Mouse (Mus musculus): ENCODE measurements around the gene Syt2. TPM values are rescaled to one million over a fixed set of nuclear protein-coding genes. Genes with fewer than 3 reads are reported as not detected.

The Syt2 gene
- polyA plus RNA-seq, 1 experiment from 2014 or later: 0.14 TPM

DNA sequence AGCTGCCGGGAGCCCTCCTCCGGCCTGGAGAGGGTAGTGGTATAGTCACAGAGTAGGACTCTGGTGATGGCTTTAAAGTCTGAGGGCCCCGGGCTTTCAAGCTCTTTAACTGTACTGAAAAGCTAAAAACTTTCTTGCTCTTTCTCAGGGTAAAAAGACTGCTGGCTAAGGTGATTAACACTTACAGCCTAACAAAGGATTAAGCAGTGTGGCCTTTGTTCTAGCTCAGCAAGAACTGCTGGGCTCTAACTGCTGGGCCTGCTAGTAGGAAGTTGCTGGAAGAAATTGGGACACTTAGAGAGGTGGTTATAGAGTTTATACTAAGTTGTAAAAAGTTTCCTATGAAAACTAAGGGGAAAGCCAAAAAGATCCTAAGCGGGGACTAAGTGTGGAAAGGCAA, 37.3 kb upstream of the Syt2 start:
- TF ChIP-seq EP300 (IDR thresholded peaks at IDR 0.05): no peak
- no peak for TF ChIP-seq CTCF (IDR thresholded peaks at IDR 0.05)
- no peaks in the 10 kb centered on the region for H3K4me1 ChIP-seq (ENCODE audit: insufficient read depth, low read depth, low read length)
- no peak overlapping the region for H3K9ac ChIP-seq (replicated peaks; ENCODE audit: low read depth)
- no peaks in the 10 kb centered on the region for H3K27me3 ChIP-seq (replicated peaks; ENCODE audit: insufficient read depth, low read length)
- DNase-seq (ENCODE audit: low spot score) (no peak), ATAC-seq (no peak)
- no peaks in the 10 kb centered on the region for H3K9me3 ChIP-seq (ENCODE audit: low read length)
- WGBS: 73% methylated on average over 4 of the region's 4 CpGs
- no peak overlapping the region for H3K27ac ChIP-seq (ENCODE audit: low read length)
- H3K4me2 ChIP-seq (replicated peaks; ENCODE audit: low read depth, low read length): no peak overlapping the region
- no peak overlapping the region for H3K4me3 ChIP-seq (ENCODE audit: low read depth, low read length)
- H3K36me3 ChIP-seq (ENCODE audit: insufficient read depth, low read length): peaks cover 38% of the 10 kb centered on the region

DNA sequence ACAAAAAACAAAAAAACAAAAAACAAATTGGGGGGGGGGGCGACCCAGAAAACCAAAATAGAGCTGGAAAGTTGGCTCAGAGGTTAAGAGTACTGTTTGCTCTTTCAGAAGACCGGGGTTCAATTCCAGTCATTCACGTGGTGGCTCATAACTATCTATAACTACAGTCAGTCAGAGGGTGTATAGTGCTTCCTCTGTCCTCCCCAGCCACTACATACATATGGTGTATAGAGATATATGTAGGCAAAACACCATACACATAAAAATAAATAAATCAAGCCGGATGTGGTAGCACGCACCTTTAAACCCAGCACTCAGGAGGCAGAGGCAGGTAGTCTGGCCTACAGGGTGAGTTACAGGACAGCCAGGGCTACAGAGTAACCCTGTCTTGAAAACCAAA, 31.9 kb upstream of the Syt2 start:
- no peak for TF ChIP-seq CTCF (IDR thresholded peaks at IDR 0.05)
- no peak for TF ChIP-seq EP300 (IDR thresholded peaks at IDR 0.05)
- DNase-seq (ENCODE audit: low spot score): no peak
- no peak overlapping the region for H3K27ac ChIP-seq (ENCODE audit: low read length)
- H3K9me3 ChIP-seq (ENCODE audit: low read length): no peaks in the 10 kb centered on the region
- no peak overlapping the region for H3K4me2 ChIP-seq (replicated peaks; ENCODE audit: low read depth, low read length)
- 90% methylated on average over 5 of the region's 5 CpGs for WGBS
- H3K4me1 ChIP-seq (ENCODE audit: insufficient read depth, low read depth, low read length): no peaks in the 10 kb centered on the region
- ATAC-seq: no peak
- no peak overlapping the region for H3K4me3 ChIP-seq (ENCODE audit: low read depth, low read length)
- no peaks in the 10 kb centered on the region for H3K27me3 ChIP-seq (replicated peaks; ENCODE audit: insufficient read depth, low read length)
- peaks cover 35% of the 10 kb centered on the region for H3K36me3 ChIP-seq (ENCODE audit: insufficient read depth, low read length)
- no peak overlapping the region for H3K9ac ChIP-seq (replicated peaks; ENCODE audit: low read depth)

DNA sequence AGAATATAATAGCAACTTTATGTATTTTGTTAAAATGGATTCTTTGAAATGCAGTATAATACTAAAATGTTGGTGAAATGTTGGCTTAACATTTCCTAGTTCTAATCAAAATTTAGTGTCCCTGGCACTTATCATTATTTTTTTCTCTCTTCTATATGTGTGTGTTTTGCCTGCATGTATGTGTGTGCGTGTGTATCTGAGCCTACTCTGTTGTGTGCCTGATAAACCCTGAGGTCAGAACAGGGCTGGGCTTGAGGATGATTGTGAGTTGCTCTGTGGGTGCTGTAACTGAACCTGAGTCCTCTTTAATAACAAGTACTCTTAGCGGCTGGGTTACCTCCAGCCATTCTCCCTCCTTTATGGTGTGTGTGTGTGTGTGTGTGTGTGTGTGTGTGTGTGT, 31.5 kb upstream of the Syt2 start:
- TF ChIP-seq CTCF (IDR thresholded peaks at IDR 0.05) (no peak), EP300 (IDR thresholded peaks at IDR 0.05) (no peak)

DNA sequence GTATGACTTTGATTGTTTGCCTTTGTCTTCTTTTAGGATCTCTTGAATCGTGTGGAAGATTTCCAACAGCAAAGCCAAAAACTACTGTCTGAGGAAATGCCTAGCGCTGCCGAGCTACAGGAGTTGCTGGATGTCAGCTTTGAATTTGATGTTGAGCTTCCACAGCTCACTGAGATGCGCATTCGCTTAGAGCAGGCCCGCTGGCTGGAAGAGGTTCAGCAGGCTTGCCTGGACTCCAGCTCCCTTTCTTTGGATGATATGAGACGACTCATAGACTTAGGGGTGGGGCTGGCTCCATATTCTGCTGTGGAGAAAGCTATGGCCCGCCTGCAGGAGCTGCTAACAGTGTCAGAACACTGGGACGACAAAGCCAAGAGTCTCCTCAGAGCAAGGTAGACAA, 28.8 kb upstream of the Syt2 start:
- H3K4me3 ChIP-seq (ENCODE audit: low read depth, low read length): no peak overlapping the region
- no peaks in the 10 kb centered on the region for H3K27me3 ChIP-seq (replicated peaks; ENCODE audit: insufficient read depth, low read length)
- no peak for TF ChIP-seq EP300 (IDR thresholded peaks at IDR 0.05)
- no peak for TF ChIP-seq CTCF (IDR thresholded peaks at IDR 0.05)
- no peak for DNase-seq (ENCODE audit: low spot score)
- 79% methylated on average over 9 of the region's 9 CpGs for WGBS
- H3K9ac ChIP-seq (replicated peaks; ENCODE audit: low read depth): no peak overlapping the region
- no peak overlapping the region for H3K27ac ChIP-seq (ENCODE audit: low read length)
- no peaks in the 10 kb centered on the region for H3K9me3 ChIP-seq (ENCODE audit: low read length)
- ATAC-seq: no peak
- H3K4me1 ChIP-seq (ENCODE audit: insufficient read depth, low read depth, low read length): no peaks in the 10 kb centered on the region
- H3K36me3 ChIP-seq (ENCODE audit: insufficient read depth, low read length): peaks cover 55% of the 10 kb centered on the region
- no peak overlapping the region for H3K4me2 ChIP-seq (replicated peaks; ENCODE audit: low read depth, low read length)

More for the DNA sequence above, 31.5 kb upstream of the Syt2 start:
- H3K4me2 ChIP-seq (replicated peaks; ENCODE audit: low read depth, low read length): no peak overlapping the region
- peaks cover 39% of the 10 kb centered on the region for H3K36me3 ChIP-seq (ENCODE audit: insufficient read depth, low read length)
- no peaks in the 10 kb centered on the region for H3K27me3 ChIP-seq (replicated peaks; ENCODE audit: insufficient read depth, low read length)
- H3K4me1 ChIP-seq (ENCODE audit: insufficient read depth, low read depth, low read length): no peaks in the 10 kb centered on the region
- 91% methylated on average over 2 of the region's 2 CpGs for WGBS
- H3K9me3 ChIP-seq (ENCODE audit: low read length): no peaks in the 10 kb centered on the region
- ATAC-seq (no peak), DNase-seq (ENCODE audit: low spot score) (no peak)
- no peak overlapping the region for H3K9ac ChIP-seq (replicated peaks; ENCODE audit: low read depth)
- H3K4me3 ChIP-seq (ENCODE audit: low read depth, low read length): no peak overlapping the region
- H3K27ac ChIP-seq (ENCODE audit: low read length): no peak overlapping the region

DNA sequence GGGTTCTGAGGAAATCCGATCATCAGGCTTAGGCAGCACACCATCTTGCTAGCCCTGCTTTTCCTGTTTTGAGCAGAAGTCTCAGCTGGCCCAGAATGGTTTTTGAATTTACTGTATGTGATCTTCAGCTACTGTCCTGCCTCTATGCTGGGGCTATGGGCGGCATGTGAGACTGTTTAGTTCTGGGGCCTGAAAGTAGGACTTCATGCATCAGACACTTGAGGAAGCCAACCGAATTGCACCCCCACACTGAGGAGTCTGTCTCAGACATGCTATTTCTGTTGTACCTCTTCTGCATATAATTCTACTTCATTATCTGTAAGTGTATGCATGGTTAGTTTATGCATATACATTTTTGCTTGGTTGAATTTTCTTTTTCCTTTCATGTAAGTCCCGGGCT, 21.2 kb upstream of the Syt2 start:
- Histone ChIP-seq H3K27me3 (replicated peaks; ENCODE audit: insufficient read depth, low read length) (no peaks in the 10 kb centered on the region), H3K4me3 (ENCODE audit: low read depth, low read length) (no peak overlapping the region), H3K9ac (replicated peaks; ENCODE audit: low read depth) (no peak overlapping the region), H3K4me1 (ENCODE audit: insufficient read depth, low read depth, low read length) (no peaks in the 10 kb centered on the region), H3K36me3 (ENCODE audit: insufficient read depth, low read length) (peaks cover 69% of the 10 kb centered on the region), H3K27ac (ENCODE audit: low read length) (no peak overlapping the region), H3K9me3 (ENCODE audit: low read length) (no peaks in the 10 kb centered on the region), H3K4me2 (replicated peaks; ENCODE audit: low read depth, low read length) (no peak overlapping the region)
- no peak for DNase-seq (ENCODE audit: low spot score)
- TF ChIP-seq CTCF (IDR thresholded peaks at IDR 0.05): no peak
- no peak for TF ChIP-seq EP300 (IDR thresholded peaks at IDR 0.05)
- no peak for ATAC-seq
- 98% methylated on average over 4 of the region's 4 CpGs for WGBS

DNA sequence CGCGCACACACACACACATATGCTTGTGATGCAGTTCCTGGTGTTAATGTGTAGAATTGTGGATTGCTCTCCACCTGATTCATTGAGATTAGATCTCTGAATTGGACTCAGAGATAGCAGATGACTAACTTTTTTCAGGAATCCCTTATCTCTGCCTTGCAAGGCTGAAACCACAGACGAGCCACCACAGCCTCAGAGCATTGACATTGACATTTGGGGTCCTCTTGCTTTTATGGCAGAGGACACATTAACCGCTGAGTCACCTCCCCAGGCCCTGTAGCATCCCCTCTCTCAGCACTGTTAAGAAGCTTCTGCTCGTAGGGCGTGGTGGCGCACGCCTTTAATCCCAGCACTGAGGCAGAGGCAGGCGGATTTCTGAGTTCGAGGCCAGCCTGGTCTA, 17.0 kb upstream of the Syt2 start:
- WGBS: 91% methylated on average over 10 of the region's 10 CpGs
- ATAC-seq: no peak
- no peaks in the 10 kb centered on the region for H3K9me3 ChIP-seq (ENCODE audit: low read length)
- no peak for DNase-seq (ENCODE audit: low spot score)
- no peak overlapping the region for H3K4me2 ChIP-seq (replicated peaks; ENCODE audit: low read depth, low read length)
- no peak overlapping the region for H3K9ac ChIP-seq (replicated peaks; ENCODE audit: low read depth)
- peaks cover 58% of the 10 kb centered on the region for H3K36me3 ChIP-seq (ENCODE audit: insufficient read depth, low read length)
- TF ChIP-seq EP300 (IDR thresholded peaks at IDR 0.05): no peak
- no peak for TF ChIP-seq CTCF (IDR thresholded peaks at IDR 0.05)
- no peaks in the 10 kb centered on the region for H3K4me1 ChIP-seq (ENCODE audit: insufficient read depth, low read depth, low read length)
- H3K27ac ChIP-seq (ENCODE audit: low read length): no peak overlapping the region
- H3K4me3 ChIP-seq (ENCODE audit: low read depth, low read length): no peak overlapping the region
- H3K27me3 ChIP-seq (replicated peaks; ENCODE audit: insufficient read depth, low read length): no peaks in the 10 kb centered on the region

DNA sequence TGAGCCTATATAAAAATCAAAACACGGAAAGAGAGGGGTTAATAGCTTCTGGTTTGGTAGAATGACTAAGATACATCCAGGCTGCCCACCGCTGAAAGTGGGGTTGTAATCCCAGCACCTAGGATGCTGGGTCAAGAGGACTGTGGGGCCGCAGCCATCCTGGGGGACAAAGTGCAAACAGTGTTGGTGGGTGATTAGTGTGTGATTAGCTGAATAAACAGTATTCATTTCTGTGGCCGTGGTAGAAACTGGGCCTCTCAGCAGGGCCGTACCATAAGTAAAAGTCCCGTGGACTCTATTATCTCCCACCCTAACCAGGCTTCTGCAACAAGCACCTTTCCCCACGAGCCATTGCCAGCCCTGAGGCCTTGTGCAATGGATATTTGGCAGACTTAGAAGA, 12.2 kb upstream of the Syt2 start:
- H3K36me3 ChIP-seq (ENCODE audit: insufficient read depth, low read length): peaks cover 24% of the 10 kb centered on the region
- 62% methylated on average over 7 of the region's 7 CpGs for WGBS

More for the DNA sequence above, 12.2 kb upstream of the Syt2 start:
- Histone ChIP-seq H3K4me1 (ENCODE audit: insufficient read depth, low read depth, low read length) (no peaks in the 10 kb centered on the region), H3K27me3 (replicated peaks; ENCODE audit: insufficient read depth, low read length) (no peaks in the 10 kb centered on the region), H3K4me3 (ENCODE audit: low read depth, low read length) (no peak overlapping the region), H3K27ac (ENCODE audit: low read length) (no peak overlapping the region), H3K4me2 (replicated peaks; ENCODE audit: low read depth, low read length) (no peak overlapping the region), H3K9ac (replicated peaks; ENCODE audit: low read depth) (no peak overlapping the region), H3K9me3 (ENCODE audit: low read length) (no peaks in the 10 kb centered on the region)
- no peak for ATAC-seq
- TF ChIP-seq EP300 (IDR thresholded peaks at IDR 0.05) (no peak), CTCF (IDR thresholded peaks at IDR 0.05) (no peak)
- no peak for DNase-seq (ENCODE audit: low spot score)

All from lung, postnatal 0 days (tissue).